Mouse (Mus musculus): Measurements from ENCODE around the gene Nos1ap.
A peak's percentile ranks its signal among the peaks of the same experiment; 100 is the strongest.

Gene Nos1ap

GRCm38 (mm10) chr1:170363746-170364145 is 225.9 kb downstream of the Nos1ap start:
- DNase-seq (ENCODE audit: low spot score in 2 of 2) = no peak

GRCm38 (mm10) chr1:170360183-170360915 is 229.3 kb downstream of the Nos1ap start:
- DNase-seq (ENCODE audit: low spot score in 2 of 2) = no peak

DNA sequence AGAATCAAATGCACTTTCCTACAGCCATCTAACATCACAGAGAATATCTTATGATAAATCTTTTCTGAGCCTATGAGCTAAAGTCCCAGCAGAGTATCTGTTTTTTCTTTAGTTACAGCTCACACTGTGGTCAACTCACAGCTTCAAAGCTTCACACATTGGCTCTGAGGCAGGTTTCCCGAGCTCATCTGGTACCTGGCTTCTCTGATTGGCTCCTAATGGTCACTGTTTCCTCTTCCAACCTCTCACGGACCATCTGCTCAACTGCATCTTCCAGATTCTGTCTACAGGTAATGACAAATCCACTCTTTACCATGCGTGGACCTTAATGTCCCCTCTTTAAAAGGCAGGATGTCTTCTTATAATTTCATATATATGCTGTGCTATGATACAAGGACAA is 236.3 kb downstream of the Nos1ap start:
- no peak for DNase-seq (ENCODE audit: low spot score in 2 of 2)

- DNase-seq (ENCODE audit: low spot score in 2 of 2) = no peak
Observed at GRCm38 (mm10) chr1:170351080-170351479, 238.6 kb downstream of the Nos1ap start.

- peak; percentile 6 to 19 for DNase-seq (ENCODE audit: low spot score in 2 of 2)
Observed at GRCm38 (mm10) chr1:170346266-170346665, 243.4 kb downstream of the Nos1ap start.

- DNase-seq (ENCODE audit: low spot score in 2 of 2) = no peak
Observed at GRCm38 (mm10) chr1:170343906-170344305, 245.8 kb downstream of the Nos1ap start.

- no peak for DNase-seq (ENCODE audit: low spot score in 2 of 2)
Observed at GRCm38 (mm10) chr1:170343081-170343480, 246.6 kb downstream of the Nos1ap start.

GRCm38 (mm10) chr1:170339943-170340342 is 249.7 kb downstream of the Nos1ap start:
- no peak for DNase-seq (ENCODE audit: low spot score in 2 of 2)

DNA sequence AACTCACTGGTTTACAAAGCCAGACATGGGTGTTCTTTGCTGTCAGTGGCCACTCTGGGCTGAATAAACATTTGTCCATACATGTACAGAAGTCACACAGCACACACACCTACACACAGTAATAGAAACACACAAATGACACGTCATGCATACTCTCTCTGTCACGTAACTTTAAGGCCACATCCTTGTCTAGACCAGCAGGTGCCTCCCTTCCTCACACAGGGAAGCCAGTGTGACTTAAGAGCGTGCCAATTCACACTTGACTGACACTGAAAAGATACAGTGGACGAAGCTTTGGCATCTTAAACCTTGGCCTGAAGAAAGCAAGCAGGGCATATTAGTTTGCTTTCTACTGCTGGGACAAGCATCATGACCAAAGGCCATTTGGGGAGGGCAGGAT is 256.9 kb downstream of the Nos1ap start:
- DNase-seq (ENCODE audit: low spot score in 2 of 2) = no peak

- no peak for DNase-seq (ENCODE audit: low spot score in 2 of 2)
Observed at GRCm38 (mm10) chr1:170331926-170332325, 257.7 kb downstream of the Nos1ap start.

DNA sequence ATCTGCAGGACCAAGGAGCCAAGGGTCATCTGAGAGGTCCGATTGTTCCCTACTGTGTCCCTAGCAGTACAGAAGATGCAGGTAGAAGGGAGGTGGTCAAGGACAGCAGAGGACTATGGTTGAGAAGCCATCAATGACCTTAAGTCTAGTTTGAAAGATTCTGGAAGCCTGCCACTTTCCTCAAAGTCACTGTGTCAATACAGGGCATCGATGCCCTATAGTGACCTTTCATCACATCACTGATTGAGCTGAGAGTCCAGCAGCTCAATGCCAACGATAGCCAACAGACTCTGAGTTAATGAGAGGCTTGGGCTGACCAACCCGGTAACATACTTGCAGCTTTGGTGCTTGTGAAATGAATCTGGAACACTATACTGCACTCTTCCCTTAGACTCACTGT is 264.4 kb downstream of the Nos1ap start:
- no peak for DNase-seq (ENCODE audit: low spot score in 2 of 2)

DNA sequence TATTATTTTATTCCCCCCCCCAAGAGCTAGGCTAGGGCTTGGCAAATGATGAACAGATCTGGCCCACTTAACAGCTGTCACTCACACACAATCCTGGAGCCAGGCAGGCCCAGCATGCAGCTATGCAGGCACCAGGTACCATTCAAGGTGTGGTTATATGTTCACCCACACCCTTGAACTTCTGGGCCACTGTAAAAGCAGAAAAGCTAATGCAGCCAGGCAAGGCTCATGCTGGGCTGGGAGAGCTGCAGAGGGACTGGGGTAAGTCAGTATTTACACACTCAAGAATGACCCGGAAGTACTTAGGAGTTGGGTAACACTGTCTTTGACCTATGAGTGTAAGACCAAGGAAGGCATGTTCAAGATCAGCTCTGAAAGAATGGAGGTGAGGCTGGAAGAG is 265.3 kb downstream of the Nos1ap start:
- DNase-seq (ENCODE audit: low spot score in 2 of 2) = no peak

DNA sequence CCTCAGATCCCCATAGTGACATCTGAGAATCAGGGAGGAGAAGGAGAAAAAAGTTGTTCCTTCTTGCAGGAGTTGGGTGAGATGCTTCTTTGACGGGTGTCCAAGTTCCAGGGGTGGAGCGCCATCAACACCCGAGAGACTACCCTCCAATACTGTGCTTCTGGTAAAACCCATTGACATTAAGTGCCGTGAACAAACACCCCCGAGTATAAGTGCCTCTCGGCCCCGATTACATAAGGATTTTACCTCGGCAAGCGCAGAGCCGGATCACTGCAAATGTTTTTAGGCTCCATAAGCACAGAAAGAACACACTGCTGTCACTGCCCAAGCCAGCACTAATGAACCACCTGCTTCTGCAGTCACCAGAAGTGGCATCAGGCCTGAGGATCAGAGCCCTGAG is 266.7 kb downstream of the Nos1ap start:
- no peak for DNase-seq (ENCODE audit: low spot score in 2 of 2)

- no peak for DNase-seq (ENCODE audit: low spot score in 2 of 2)
Observed at GRCm38 (mm10) chr1:170322046-170322445, 267.6 kb downstream of the Nos1ap start.

DNA sequence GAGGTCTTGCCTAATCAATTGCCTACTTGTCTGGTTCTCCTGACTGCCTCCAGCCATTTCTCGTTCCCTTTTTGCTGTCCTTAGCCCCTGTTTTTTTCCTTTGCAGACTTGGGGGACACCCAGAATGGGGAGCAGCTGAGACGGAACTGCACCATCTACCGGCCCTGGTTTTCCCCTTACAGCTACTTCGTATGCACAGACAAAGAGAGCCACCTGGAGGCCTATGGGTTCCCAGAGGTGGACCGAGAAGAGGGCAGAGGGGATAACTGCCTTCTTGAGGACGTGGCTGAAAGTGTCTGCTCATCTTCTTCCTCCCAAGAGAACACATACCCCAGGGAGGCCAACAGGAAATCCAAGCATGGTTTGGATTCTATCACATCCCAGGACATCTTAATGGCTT is 278.2 kb downstream of the Nos1ap start:
- no peak for DNase-seq (ENCODE audit: low spot score in 2 of 2)

DNA sequence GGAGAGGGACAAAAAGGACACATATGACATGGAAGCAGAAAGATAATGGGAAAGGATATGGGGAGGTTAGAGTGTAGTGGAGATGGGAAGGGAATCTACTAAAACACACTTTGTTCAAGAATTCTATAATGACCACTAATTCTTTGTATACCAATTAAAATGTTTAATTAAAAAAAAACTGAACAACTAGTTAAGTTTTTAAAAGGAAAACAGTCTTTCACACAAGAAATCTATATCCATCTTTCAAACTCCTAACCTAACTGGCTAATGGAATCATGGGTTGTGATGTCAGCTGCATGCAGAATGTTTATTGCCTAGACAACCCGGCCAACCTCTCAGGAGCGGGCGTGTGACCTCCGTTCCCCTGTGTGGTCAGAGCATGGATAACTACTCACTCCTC is 281.2 kb downstream of the Nos1ap start, which contains the start of gene Spata46:
Spata46 (plus strand) TSS at position 301 of the 400 bp plus-strand sequence.
- no peak for DNase-seq (ENCODE audit: low spot score in 2 of 2)

GRCm38 (mm10) chr1:170306232-170306631 is 283.4 kb downstream of the Nos1ap start, which contains the start of gene Gm7694:
Gm7694 (minus strand) TSS chr1:170306332.
- no peak for DNase-seq (ENCODE audit: low spot score in 2 of 2)

GRCm38 (mm10) chr1:170305002-170305401 is 284.7 kb downstream of the Nos1ap start:
- no peak for DNase-seq (ENCODE audit: low spot score in 2 of 2)

DNA sequence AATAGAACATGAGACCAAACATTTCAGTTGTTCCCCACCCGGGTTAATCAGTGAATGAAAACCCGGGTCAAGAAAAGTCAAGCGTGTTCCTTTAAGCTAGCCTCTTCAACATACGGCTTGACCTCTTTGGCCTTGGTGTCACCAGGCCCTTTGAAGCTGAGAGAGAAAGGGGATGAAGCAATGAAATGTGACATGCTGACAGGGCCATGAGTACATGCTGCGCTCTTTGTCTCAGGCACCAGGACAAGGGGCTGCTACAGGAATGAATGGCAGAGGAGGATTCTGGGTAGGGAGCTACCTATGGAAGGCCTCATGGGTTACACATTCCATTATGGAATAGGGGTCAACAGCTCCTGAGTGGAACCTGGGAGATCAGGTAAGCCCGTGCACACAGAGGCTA is 286.6 kb downstream of the Nos1ap start:
- DNase-seq (ENCODE audit: low spot score in 2 of 2) = no peak

- DNase-seq (ENCODE audit: low spot score in 2 of 2) = no peak
Observed at GRCm38 (mm10) chr1:170302456-170302855, 287.2 kb downstream of the Nos1ap start.

GRCm38 (mm10) chr1:170301686-170302085 is 288.0 kb downstream of the Nos1ap start:
- no peak for DNase-seq (ENCODE audit: low spot score in 2 of 2)

DNA sequence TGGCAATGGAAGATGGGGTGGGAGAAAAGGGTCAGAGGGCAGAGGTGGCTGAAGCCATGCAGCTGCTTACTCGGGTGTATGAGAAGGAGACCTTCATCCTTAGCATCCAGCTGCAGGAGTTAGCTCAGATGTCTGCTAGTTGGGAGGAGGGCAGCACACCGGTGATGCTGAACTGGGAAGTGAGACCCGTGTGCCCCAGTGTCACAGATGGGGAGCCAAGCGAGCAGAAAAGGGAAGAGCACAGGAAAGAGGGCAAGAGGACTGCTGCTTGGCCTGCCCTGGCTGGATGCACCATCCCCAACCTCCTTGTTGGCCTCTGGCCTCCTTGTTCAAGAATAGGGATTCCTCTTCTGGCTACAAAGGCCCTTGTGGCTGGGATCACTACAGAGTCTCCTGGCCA is 290.2 kb downstream of the Nos1ap start:
- no peak for DNase-seq (ENCODE audit: low spot score in 2 of 2)

- no peak for DNase-seq (ENCODE audit: low spot score in 2 of 2)
Observed at GRCm38 (mm10) chr1:170294786-170295570, 294.7 kb downstream of the Nos1ap start.
